Mouse (Mus musculus) thymus, adult 2 months (tissue): ENCODE measurements at regions not wholly inside any gene's neighbourhood (a gene's known extent, or its start where the extent isn't known, plus 50 kb on each side); places are given as distances from the start of the nearest gene placed in this dataset.

Experiments used
- CTCF ChIP-seq: fragments of 200-500 bp; IDR thresholded peaks from 2 replicates; pipeline ENCODE4 v1.5.1; 2012; ENCODE audit warnings: mild to moderate bottlenecking, control low read depth, low read length, moderate library complexity, borderline replicate concordance; ENCODE audit not compliant: control insufficient read depth, poor library complexity, insufficient read depth; ENCODE audit errors: extremely low read depth
- POLR2A ChIP-seq: fragments of 200-500 bp; IDR thresholded peaks from 2 replicates; pipeline ENCODE4 v1.6.1; 2012; ENCODE audit warnings: mild to moderate bottlenecking, low read length, control low read depth, moderate library complexity; ENCODE audit not compliant: control insufficient read depth, poor library complexity, insufficient read depth; ENCODE audit errors: extremely low read depth

- TF ChIP-seq POLR2A, result no peak
- TF ChIP-seq CTCF, result no peak
Measured at GRCm38 (mm10) chr7:116820613-116821012, 316.4 kb downstream of the Nucb2 start.
